Mouse (Mus musculus) lung, adult 18-20 months (tissue): ENCODE data around the gene Arap1.
A peak's percentile ranks its signal among the peaks of the same experiment; 100 is the strongest.

Experiments
- DNase-seq, 2 experiments: peaks; one replicate each; pipeline ENCODE4 v3.0.0; 2022; ENCODE audit warnings: mixed read lengths in 2 of 2

Arap1 gene

GRCm38 (mm10) chr7:101397175-101397574 is 49.3 kb downstream of the Arap1 start:
- no peak for DNase-seq

GRCm38 (mm10) chr7:101401510-101401909 is 53.6 kb downstream of the Arap1 start:
- no peak for DNase-seq

DNA sequence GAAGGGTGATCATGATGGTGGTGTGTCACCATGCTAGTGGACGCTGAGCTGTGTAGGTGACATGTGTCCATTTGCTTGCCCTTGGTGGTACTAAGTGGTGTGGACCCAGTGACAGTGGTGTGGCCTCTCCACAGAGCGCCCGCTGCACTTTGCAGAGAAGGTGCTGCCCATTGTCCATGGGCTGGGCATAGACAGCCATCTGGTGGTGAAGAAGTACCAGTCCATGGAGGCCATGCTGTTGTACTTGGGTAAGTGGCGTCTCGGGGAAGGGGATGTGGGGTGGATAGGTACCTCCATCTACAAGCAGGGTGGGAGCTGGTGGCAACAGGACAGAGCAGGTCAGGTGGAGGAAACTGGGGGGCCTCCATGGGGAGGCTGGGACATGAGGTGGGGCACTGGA is 56.0 kb downstream of the Arap1 start:
- DNase-seq = no peak

DNA sequence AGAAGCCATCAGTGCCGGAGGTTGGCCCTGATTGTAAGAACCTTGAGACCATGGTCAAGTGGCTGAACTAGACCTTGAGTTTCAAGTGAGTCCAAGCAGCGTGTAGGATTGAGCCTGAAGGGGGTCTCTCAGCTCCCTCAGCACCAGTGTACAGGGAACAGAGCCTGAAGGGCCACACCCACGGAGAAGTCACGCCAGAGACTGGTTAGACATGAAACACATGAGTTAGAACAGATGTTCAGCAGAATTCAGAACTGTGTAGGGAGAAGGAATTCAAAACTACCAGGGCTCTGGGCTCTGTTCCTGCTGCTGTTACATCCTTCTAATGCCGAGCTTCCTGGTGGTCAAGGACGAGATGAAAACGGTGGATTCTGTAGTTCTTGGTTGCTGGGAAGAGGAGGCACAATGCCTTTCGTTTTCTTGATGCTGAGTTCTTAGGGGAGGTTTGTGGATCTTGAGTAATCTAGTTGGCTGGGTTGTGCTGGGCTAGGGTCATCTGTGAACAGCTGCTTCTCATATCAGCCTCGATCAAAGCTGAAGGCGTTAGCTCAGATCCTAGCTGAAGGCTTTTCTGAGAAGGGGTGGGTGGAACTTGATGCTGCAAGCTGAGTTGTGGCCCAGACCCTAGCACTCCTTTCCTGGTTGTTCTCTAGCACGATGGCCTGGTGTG is 62.5 kb downstream of the Arap1 start, which contains the start of gene Gm45837:
TSS of gene Gm45837 (plus strand) at position 620 of the 670 bp plus-strand sequence.
- DNase-seq = no peak

- DNase-seq = peak; percentile 79 to 88
Observed at GRCm38 (mm10) chr7:101412796-101413195, 64.9 kb downstream of the Arap1 start.

DNA sequence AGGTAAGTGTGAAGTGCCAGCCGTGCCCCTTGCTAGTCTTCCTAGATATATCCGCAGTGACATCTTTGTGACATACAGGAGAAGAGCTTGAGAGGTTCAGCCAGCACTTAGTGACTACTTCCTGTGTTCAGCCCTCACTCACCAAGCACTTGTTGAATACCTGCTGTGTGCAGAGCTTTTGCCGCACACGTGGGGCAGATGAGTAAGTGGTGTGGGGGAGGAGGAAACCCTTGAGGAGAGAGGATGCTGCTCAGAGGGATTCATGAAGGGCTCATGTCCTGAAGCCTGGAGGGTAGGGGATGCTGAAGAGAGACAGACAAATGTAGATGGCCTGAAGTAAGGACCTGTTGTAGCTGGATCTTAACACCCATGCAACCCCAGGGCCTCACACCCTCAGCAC is 66.3 kb downstream of the Arap1 start:
- DNase-seq = no peak

GRCm38 (mm10) chr7:101414661-101415511 is 67.0 kb downstream of the Arap1 start:
- DNase-seq = peak; percentile 56 to 70

DNA sequence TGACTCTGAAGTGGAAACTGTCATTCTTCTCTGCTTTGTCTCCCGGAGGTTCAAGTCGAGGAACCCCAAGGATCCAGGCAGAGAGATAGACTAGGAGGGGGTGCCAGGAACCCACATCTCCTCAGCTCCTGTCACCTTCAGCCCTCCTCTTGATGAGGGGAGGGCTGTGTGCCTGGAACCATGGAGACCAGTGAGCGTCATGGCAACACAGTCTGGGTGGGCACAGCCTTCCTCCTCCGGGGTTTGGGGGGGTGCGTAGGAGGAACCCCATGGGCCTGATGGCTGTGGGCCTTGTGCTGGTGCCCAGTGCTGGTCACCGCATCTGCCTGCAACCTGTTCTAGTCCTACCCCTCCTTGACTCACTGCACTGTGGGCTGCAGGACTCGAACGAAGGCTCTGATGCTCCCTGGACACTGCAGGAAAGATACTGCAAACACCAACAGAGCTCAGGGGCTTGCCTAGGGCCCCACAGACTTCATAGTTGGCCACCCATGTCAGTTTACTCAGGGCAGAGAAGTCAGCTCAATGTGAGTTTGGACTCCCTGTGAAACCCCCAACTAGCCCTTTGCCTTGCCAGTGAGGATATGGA is 67.7 kb downstream of the Arap1 start:
- no peak for DNase-seq

GRCm38 (mm10) chr7:101416391-101416790 is 68.5 kb downstream of the Arap1 start:
- no peak for DNase-seq

DNA sequence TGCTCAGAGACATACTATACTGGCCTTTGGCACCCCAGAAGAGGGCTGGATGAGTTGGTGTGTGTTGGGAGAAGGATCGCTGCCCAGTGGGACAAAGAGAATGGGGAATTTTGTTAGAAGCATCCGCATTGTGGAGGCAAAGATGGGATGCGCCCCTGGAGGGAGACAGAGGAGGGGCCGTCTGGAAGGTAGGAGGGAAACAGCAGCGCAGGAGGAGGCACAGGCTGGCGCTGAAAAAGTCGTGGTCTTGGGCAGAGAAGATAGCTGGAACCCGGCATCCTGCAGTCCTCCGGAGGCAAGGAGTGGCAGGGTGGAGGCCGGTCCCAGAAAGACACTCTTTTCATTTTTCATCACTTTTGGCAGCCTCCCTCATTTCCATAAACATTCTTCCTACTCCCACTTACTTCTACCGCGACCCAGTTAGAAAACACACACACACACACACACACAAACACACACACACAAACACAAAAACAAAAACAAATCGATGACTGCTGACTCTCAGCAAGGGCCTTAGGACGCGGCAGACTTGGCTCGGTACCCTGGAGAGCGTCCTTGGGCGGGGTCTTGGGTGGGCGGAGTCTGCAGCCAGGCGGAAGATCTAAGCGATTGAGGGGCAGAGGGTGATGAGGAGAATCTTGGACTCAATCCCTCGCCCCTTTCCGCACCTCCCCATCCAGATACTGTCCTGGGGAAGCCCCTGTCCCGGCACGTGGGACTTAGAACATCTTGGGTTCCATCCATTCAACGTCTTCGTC is 71.3 kb downstream of the Arap1 start:
- DNase-seq = no peak

DNA sequence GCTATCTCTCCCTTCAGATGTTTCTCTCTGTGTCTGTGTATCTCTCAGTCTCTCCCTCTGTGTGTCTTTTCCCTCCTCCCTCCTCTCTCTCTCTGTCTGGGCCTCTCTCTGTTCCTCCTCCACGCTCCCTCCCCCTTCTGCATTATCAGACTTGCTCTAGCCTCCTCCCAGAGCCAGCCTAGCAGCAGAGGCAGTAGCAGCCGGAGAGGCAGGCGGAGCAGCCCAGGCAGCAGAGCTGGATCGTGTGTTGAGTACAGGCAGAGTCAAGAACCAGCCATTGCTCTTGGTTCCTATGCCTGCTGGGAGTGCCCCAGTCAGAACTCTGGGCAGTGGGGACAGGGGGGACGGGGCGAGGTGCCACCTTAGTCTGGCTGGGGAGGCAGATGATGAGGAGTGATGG is 73.7 kb downstream of the Arap1 start, which contains the start of gene Pde2a:
TSS of gene Pde2a (plus strand) at position 163 of the 400 bp plus-strand sequence.
- DNase-seq = no peak

- no peak for DNase-seq
Observed at GRCm38 (mm10) chr7:101422069-101422468, 74.2 kb downstream of the Arap1 start.

DNA sequence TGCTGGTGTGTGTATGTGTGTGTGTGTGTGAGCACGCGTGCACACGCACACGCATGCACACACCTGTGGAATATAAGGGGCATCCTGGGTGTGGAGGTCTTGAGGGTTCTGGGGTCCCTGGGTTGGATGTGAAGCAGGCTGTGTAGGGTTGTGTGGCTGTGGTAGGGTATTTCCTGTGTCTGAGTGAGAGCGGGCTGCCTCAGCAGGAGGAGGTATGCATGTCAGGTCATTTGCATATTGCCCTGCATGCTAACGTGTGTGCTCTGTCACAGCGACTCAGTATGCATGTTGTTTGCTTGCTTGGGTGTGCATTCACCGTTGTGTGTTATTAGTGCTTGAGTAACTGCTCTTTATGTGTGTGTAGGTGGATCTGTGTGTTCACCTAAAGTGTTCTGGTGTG is 74.8 kb downstream of the Arap1 start:
- no peak for DNase-seq

DNA sequence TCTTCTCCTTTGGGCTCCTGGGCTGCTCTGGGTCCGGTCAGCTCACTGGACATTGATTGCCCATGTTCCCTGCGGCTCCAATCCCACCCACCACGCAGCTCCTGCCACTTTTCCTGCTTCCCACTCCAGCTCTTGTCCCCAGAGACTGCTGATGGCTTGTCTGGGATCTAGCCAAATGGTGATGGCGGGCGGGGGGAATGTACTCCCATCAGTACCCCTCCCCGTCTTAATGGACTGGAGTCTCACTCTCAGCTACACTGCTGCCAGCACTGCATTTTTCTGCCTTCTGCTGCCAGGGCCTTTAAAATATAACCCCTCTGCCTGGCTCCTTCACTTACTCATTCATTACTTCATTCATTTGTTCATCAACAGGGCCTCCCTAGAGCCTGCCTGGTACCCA is 76.1 kb downstream of the Arap1 start:
- DNase-seq = no peak

GRCm38 (mm10) chr7:101426692-101427091 is 78.8 kb downstream of the Arap1 start:
- no peak for DNase-seq

DNA sequence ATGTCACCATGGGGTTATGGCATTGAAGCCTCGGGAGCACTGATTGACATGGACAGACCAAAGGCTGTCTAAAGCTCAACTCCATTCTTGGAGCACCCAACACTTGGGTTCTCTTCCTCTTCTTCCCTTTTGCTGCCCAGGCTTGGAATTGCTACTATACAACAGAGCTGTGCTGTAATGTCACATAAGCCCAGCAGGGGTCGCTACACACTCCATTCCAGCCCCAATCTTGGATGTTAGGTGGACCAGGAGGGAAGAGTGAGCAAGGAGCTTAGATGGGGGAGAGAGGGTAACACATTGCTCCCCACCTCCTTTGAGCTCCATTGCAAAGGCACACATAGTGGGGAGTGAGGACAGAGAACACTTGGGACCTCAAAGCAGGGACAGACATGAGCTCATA is 79.9 kb downstream of the Arap1 start:
- DNase-seq = peak in 1 of 2 experiments; percentile 12

- no peak for DNase-seq
Observed at GRCm38 (mm10) chr7:101435038-101435437, 87.2 kb downstream of the Arap1 start.

- DNase-seq = no peak
Observed at GRCm38 (mm10) chr7:101437876-101438275, 90.0 kb downstream of the Arap1 start.

GRCm38 (mm10) chr7:101443093-101443492 is 95.2 kb downstream of the Arap1 start:
- DNase-seq = no peak

GRCm38 (mm10) chr7:101444211-101444610 is 96.3 kb downstream of the Arap1 start:
- no peak for DNase-seq

DNA sequence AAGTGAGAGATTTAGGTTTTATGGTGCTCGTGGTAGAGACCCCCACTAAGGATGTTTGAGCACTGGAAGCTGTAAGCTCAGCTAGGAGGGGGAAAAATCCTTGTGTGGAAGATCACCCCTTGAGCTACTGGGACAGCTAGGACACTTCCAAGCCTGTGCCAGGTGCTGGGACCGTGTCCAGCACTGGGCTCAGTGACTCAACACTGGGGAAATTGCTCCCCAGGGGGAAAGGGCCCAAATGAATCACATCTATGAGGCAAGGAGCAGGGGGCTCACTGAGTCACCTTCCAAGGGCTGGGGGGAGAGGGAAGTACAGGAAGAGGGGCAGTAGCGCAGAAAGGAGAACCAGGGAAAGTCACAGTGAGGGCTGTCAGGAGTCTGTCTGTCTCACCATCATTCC is 102.0 kb downstream of the Arap1 start:
- no peak for DNase-seq

- DNase-seq = peak; percentile 82 to 84
Observed at GRCm38 (mm10) chr7:101450422-101451401, 102.8 kb downstream of the Arap1 start.
